Mouse (Mus musculus): ENCODE results near the gene Pigm. TPM values are rescaled to one million over a fixed set of nuclear protein-coding genes. Genes with fewer than 3 reads are reported as not detected.

The Pigm gene
- total RNA-seq (2021), result 11.8 and 13.1 TPM in 2 replicates
- long read RNA-seq, full-length matches to known transcripts, result 7 of 7 reads
- long read RNA-seq, partial matches to known transcripts, result 0 of 7 reads
- long read RNA-seq, other reads (novel, unspliced or antisense), result 0 of 7 reads

- DNase-seq, result peak; percentile 97
These were observed at the start of gene Pigm for GRCm38 (mm10) chr1:172376198-172376667. Gene Pigm (plus strand): TSS chr1:172376546.

GRCm38 (mm10) chr1:172326684-172327083 is 49.7 kb upstream of the Pigm start:
- no peak for DNase-seq

GRCm38 (mm10) chr1:172327206-172328001 is 48.9 kb upstream of the Pigm start:
- no peak for DNase-seq

GRCm38 (mm10) chr1:172328041-172328440 is 48.3 kb upstream of the Pigm start:
- DNase-seq, result no peak

- no peak for DNase-seq
These were observed 47.9 kb upstream of the Pigm start for GRCm38 (mm10) chr1:172328461-172328860.

- DNase-seq, result no peak
These were observed 47.2 kb upstream of the Pigm start, which contains the start of gene Kcnj9 for GRCm38 (mm10) chr1:172329131-172329530. Gene Kcnj9 (minus strand): TSS chr1:172329318.

- no peak for DNase-seq
These were observed 46.7 kb upstream of the Pigm start for GRCm38 (mm10) chr1:172329616-172330015.

- DNase-seq, result no peak
These were observed 44.9 kb upstream of the Pigm start for GRCm38 (mm10) chr1:172331422-172331947.

- DNase-seq, result no peak
These were observed 43.4 kb upstream of the Pigm start for GRCm38 (mm10) chr1:172332925-172333324.

- no peak for DNase-seq
These were observed 42.8 kb upstream of the Pigm start for GRCm38 (mm10) chr1:172333512-172333911.

- no peak for DNase-seq
These were observed 40.5 kb upstream of the Pigm start for GRCm38 (mm10) chr1:172335804-172336203.

- DNase-seq, result no peak
These were observed 38.7 kb upstream of the Pigm start for GRCm38 (mm10) chr1:172337411-172338185.

GRCm38 (mm10) chr1:172340729-172341321 is 35.5 kb upstream of the Pigm start, which contains the start of gene Kcnj10:
Gene Kcnj10 (plus strand): TSS chr1:172341210.
- peak; percentile 78 for DNase-seq

- no peak for DNase-seq
These were observed 35.0 kb upstream of the Pigm start for GRCm38 (mm10) chr1:172341386-172341785.

GRCm38 (mm10) chr1:172342729-172343128 is 33.6 kb upstream of the Pigm start:
- no peak for DNase-seq

- DNase-seq, result no peak
These were observed 32.4 kb upstream of the Pigm start for GRCm38 (mm10) chr1:172343914-172344313.

GRCm38 (mm10) chr1:172344820-172345219 is 31.5 kb upstream of the Pigm start:
- no peak for DNase-seq

- no peak for DNase-seq
These were observed 29.6 kb upstream of the Pigm start for GRCm38 (mm10) chr1:172346707-172347106.

- no peak for DNase-seq
These were observed 29.0 kb upstream of the Pigm start for GRCm38 (mm10) chr1:172347382-172347781.

GRCm38 (mm10) chr1:172349504-172349903 is 26.8 kb upstream of the Pigm start:
- no peak for DNase-seq

GRCm38 (mm10) chr1:172349916-172350812 is 26.2 kb upstream of the Pigm start:
- no peak for DNase-seq
